Mouse (Mus musculus): Measurements from ENCODE around the gene Cped1. TPM values are rescaled to one million over a fixed set of nuclear protein-coding genes. Genes with fewer than 3 reads are reported as not detected.

The Cped1 gene
- polyA plus RNA-seq, 2 experiments, result 1.8 to 2.5 TPM

DNA sequence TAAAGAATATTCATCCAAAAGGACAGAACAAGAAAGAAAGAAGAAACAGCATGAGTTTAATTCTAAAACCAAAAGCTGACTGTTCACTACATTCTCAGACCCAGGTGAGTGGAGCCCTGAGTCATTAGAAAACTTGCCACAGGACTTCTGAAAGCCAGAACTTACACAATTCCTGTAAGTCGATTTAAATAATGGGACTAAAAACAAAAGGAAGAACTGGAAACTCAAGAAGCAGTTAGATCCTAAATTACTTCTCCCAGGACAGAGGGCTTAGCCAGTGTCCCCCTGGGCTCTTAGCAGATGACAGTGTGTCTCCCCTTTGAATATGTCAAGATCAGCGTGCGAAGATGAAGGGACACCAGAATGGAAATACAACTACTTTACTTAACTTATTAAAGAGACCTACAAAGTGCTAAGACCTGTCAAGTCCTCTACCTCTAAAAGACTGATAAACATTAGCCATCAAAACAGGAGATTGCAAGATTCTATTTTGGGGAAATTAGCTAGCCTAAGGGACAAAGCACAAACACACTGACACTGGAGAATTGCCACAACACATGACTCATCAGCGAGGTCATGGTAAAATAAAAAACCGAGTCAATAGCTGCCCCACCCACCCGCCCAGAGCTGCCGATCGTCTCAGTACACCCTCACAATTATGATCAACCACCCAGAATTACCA, 284.3 kb downstream of the Cped1 start:
- H3K27me3 ChIP-seq (ENCODE audit: control insufficient read depth, insufficient read depth, low read length), result no peaks in the 10 kb centered on the region
- TF ChIP-seq EP300 (IDR thresholded peaks at IDR 0.05; ENCODE audit: low read depth), result no peak
- no peak for TF ChIP-seq CTCF (IDR thresholded peaks at IDR 0.05; ENCODE audit: low read depth)
- H3K9ac ChIP-seq (replicated peaks), result no peak overlapping the region
- no peak overlapping the region for H3K27ac ChIP-seq
- H3K4me3 ChIP-seq (ENCODE audit: insufficient read depth in 1 of 2, low read depth in 2 of 2, low read length in 2 of 2), result no peak overlapping the region
- H3K4me2 ChIP-seq (ENCODE audit: low read depth), result no peak overlapping the region
- no peaks in the 10 kb centered on the region for H3K4me1 ChIP-seq (replicated peaks; ENCODE audit: control insufficient read depth in 2 of 2, insufficient read depth in 2 of 2, low read length in 1 of 2)
- WGBS (ENCODE audit: insufficient replicate concordance), result 43% methylated on average over 8 of the region's 8 CpGs
- ATAC-seq (ENCODE audit: insufficient read depth) (no peak), DNase-seq (ENCODE audit: low read depth in 3 of 3, low spot score in 3 of 3) (no peak)
- H3K9me3 ChIP-seq (ENCODE audit: control insufficient read depth, low read length), result no peaks in the 10 kb centered on the region
- no peaks in the 10 kb centered on the region for H3K36me3 ChIP-seq (replicated peaks; ENCODE audit: control insufficient read depth, insufficient read depth, low read depth)

DNA sequence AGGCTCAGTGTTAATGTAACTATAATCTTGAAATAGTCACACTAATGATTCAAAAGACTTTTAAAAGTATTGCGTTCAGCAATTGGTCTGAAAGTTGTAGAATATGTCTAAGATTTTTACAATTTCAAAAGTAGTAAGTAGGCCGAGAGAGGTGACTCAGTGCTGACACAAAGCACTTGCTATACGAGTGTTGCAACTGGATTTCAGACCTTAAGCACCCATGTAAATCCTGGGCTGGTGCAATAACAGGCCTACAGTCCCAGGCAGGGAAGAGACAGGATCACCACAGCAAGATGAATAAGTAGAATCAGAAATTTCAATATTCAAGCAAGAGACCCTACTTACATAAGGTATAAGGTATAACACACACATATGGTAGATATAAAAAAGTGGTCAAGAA, 292.2 kb downstream of the Cped1 start:
- no peak for ATAC-seq (ENCODE audit: insufficient read depth)
- Histone ChIP-seq H3K27ac (no peak overlapping the region), H3K27me3 (ENCODE audit: control insufficient read depth, insufficient read depth, low read length) (no peaks in the 10 kb centered on the region), H3K9me3 (ENCODE audit: control insufficient read depth, low read length) (no peaks in the 10 kb centered on the region), H3K4me3 (ENCODE audit: insufficient read depth in 1 of 2, low read depth in 2 of 2, low read length in 2 of 2) (no peak overlapping the region), H3K4me2 (ENCODE audit: low read depth) (no peak overlapping the region), H3K9ac (replicated peaks) (no peak overlapping the region), H3K36me3 (replicated peaks; ENCODE audit: control insufficient read depth, insufficient read depth, low read depth) (no peaks in the 10 kb centered on the region), H3K4me1 (replicated peaks; ENCODE audit: control insufficient read depth in 2 of 2, insufficient read depth in 2 of 2, low read length in 1 of 2) (no peaks in the 10 kb centered on the region)
- 54% methylated on average over 3 of the region's 3 CpGs for WGBS (ENCODE audit: insufficient replicate concordance)
- DNase-seq (ENCODE audit: low read depth in 3 of 3, low spot score in 3 of 3), result no peak
- TF ChIP-seq EP300 (IDR thresholded peaks at IDR 0.05; ENCODE audit: low read depth) (no peak), CTCF (IDR thresholded peaks at IDR 0.05; ENCODE audit: low read depth) (no peak)

DNA sequence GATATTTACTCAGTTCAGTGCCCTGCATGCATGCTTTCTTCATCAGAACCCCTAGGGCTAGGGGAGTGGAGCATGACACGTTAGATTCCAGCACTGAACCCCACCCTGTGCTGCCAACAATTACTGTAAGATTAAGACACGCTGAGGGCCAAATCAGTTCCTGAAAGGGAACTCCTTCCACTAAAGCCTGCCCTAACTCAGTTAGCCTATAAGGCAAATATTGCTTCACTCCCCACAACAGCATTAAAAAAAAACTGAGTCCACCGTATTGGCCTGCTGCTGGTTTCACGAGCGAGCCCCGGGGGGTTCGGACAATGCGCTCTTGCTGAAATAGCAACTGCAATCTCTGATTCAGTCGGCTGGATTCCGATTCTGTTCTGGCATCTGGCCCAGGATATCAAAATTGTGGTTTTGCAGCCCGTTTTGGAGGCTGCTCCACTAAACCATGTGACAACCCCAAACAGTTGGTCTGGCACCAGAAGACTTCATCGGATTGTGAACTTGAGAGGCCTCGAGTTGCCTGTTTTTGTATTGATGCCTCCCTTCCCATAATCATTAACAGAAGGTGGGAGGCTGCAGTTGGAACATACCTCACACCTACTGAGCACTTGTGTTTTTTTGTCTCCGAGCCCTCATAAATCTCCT, 294.6 kb downstream of the Cped1 start:
- 53% methylated on average over 14 of the region's 14 CpGs for WGBS (ENCODE audit: insufficient replicate concordance)
- Histone ChIP-seq H3K4me2 (ENCODE audit: low read depth) (peak overlapping the region; percentile 11; the same call in 1 of the 2 replicates), H3K4me3 (ENCODE audit: insufficient read depth in 1 of 2, low read depth in 2 of 2, low read length in 2 of 2) (no peak overlapping the region), H3K9me3 (ENCODE audit: control insufficient read depth, low read length) (no peaks in the 10 kb centered on the region), H3K27ac (no peak overlapping the region), H3K4me1 (replicated peaks; ENCODE audit: control insufficient read depth in 2 of 2, insufficient read depth in 2 of 2, low read length in 1 of 2) (no peaks in the 10 kb centered on the region), H3K36me3 (replicated peaks; ENCODE audit: control insufficient read depth, insufficient read depth, low read depth) (no peaks in the 10 kb centered on the region), H3K27me3 (ENCODE audit: control insufficient read depth, insufficient read depth, low read length) (no peaks in the 10 kb centered on the region), H3K9ac (replicated peaks) (no peak overlapping the region)
- no peak for DNase-seq (ENCODE audit: low read depth in 3 of 3, low spot score in 3 of 3)
- ATAC-seq (ENCODE audit: insufficient read depth), result no peak
- TF ChIP-seq CTCF (IDR thresholded peaks at IDR 0.05; ENCODE audit: low read depth) (no peak), EP300 (IDR thresholded peaks at IDR 0.05; ENCODE audit: low read depth) (no peak)

DNA sequence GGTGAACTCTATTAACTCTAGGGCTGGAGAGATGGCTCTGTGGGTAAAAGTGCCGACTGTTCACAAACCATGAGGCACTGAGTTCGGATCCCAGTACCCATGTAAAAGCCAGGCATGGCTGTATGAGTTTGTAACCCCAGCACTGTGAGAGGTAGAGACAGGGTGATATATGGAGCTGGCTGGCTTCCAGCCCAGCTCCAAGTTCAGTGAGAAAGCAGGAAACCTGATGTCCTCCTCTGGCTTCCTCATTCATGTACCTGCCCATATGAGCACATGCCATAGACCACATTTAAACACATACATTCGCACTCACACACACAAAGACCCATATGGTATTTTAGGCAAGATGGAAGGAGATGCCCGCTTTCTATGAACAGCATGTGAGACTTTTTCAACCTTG, 296.7 kb downstream of the Cped1 start:
- no peak overlapping the region for H3K27ac ChIP-seq
- no peak overlapping the region for H3K9ac ChIP-seq (replicated peaks)
- DNase-seq (ENCODE audit: low read depth in 3 of 3, low spot score in 3 of 3), result no peak
- TF ChIP-seq CTCF (IDR thresholded peaks at IDR 0.05; ENCODE audit: low read depth), result no peak
- H3K9me3 ChIP-seq (ENCODE audit: control insufficient read depth, low read length), result no peaks in the 10 kb centered on the region
- no peak overlapping the region for H3K4me2 ChIP-seq (ENCODE audit: low read depth)
- H3K4me1 ChIP-seq (replicated peaks; ENCODE audit: control insufficient read depth in 2 of 2, insufficient read depth in 2 of 2, low read length in 1 of 2), result no peaks in the 10 kb centered on the region
- H3K4me3 ChIP-seq (ENCODE audit: insufficient read depth in 1 of 2, low read depth in 2 of 2, low read length in 2 of 2), result no peak overlapping the region
- 55% methylated on average over 4 of the region's 4 CpGs for WGBS (ENCODE audit: insufficient replicate concordance)
- ATAC-seq (ENCODE audit: insufficient read depth), result no peak
- H3K36me3 ChIP-seq (replicated peaks; ENCODE audit: control insufficient read depth, insufficient read depth, low read depth), result no peaks in the 10 kb centered on the region
- peaks cover under 1% of the 10 kb centered on the region; the same call in 1 of the 2 replicates for H3K27me3 ChIP-seq (ENCODE audit: control insufficient read depth, insufficient read depth, low read length)

DNA sequence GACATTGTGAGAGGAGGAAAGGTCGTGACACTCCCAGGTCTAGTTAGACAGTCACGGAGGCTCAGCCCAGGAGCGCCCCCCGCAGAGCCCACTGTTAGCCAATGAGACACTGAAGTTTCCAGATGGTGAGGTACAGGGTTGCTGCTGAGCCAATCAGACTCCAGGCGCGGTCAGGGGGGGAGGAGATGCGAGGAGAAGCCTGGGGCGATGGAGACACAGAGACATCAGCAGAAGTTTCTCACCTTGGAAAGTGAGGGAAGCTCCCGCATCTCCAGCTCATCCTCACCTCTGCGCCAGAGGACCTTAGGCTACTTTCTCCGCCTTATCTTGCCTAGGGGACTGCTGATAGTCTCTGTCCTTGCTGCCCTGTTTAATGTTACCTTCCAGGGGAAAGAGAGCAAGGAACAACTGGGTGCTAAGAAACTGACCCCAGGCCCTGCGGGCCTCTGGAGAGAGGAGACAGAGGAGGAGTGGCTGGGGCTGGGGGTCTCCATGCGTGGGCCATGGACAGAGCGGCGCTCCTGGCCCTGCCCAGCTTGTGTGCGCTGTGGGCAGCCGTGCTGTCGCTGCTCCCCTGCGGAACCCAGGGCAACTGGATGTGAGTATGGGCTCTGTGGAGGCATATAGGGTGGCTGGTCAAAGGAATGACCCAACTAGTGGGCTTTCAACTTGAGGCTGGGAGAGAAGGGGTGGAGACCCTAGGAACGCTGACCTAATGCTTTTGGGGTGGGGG, 302.5 kb downstream of the Cped1 start, which contains the start of gene Wnt16:
TSS of gene Wnt16 (plus strand) at position 224 of the 733 bp plus-strand sequence.
- ATAC-seq (ENCODE audit: insufficient read depth) (no peak), DNase-seq (ENCODE audit: low read depth in 3 of 3, low spot score in 3 of 3) (no peak)
- H3K4me3 ChIP-seq (ENCODE audit: insufficient read depth in 1 of 2, low read depth in 2 of 2, low read length in 2 of 2), result peak within 1 kb of the TSS in 1 of 2 experiments; percentile 11; a peak in 2 of 4 replicates
- H3K4me1 ChIP-seq (replicated peaks; ENCODE audit: control insufficient read depth in 2 of 2, insufficient read depth in 2 of 2, low read length in 1 of 2), result no peaks in the 10 kb centered on the region
- TF ChIP-seq CTCF (IDR thresholded peaks at IDR 0.05; ENCODE audit: low read depth) (no peak), EP300 (IDR thresholded peaks at IDR 0.05; ENCODE audit: low read depth) (no peak)
- peak within 1 kb of the TSS; percentile 37 for H3K4me2 ChIP-seq (ENCODE audit: low read depth)
- no peak within 1 kb of the TSS for H3K27ac ChIP-seq
- no peaks in the 10 kb centered on the region for H3K36me3 ChIP-seq (replicated peaks; ENCODE audit: control insufficient read depth, insufficient read depth, low read depth)
- H3K9me3 ChIP-seq (ENCODE audit: control insufficient read depth, low read length), result no peaks in the 10 kb centered on the region
- WGBS (ENCODE audit: insufficient replicate concordance), result 4% methylated on average over 20 of the region's 20 CpGs
- H3K27me3 ChIP-seq (ENCODE audit: control insufficient read depth, insufficient read depth, low read length), result peaks cover 33% of the 10 kb centered on the region
- H3K9ac ChIP-seq (replicated peaks), result no peak within 1 kb of the TSS
